Mouse (Mus musculus) adrenal gland, adult 8-10 months (tissue): ENCODE results near the gene Cavin4. TPM values are rescaled to one million over a fixed set of nuclear protein-coding genes. Genes with fewer than 3 reads are reported as not detected.

Source experiments
- total RNA-seq, 4 experiments: library from RNA; stranded (reverse); gene quantifications; 2 replicates each; pipeline ENCODE4 v1.2.4; 2022

Cavin4 gene
- total RNA-seq, 4 experiments from 2014 or later: 0.12 to 0.54 (median 0.15) TPM; not detected in 1

Other genes with a start within 250 kb of the Cavin4 start
- 10 to 100 TPM; 32.2 to 38.0 (median 36.5) TPM for gene Tex10, start 190.1 kb upstream of the Cavin4 start, total RNA-seq
- 10 to 100 TPM; 13.6 to 22.3 (median 19.3) TPM for gene Msantd3, start 123.6 kb upstream of the Cavin4 start, total RNA-seq
- 10 to 100 TPM in 1 of 4 experiments, 1 to 10 TPM in 3; 5.1 to 11.5 (median 7.9) TPM for gene Tmeff1, start 78.3 kb upstream of the Cavin4 start, total RNA-seq